Mouse (Mus musculus) kidney, embryonic 14.5 days (tissue): Measurements from ENCODE around the gene Dnajc8. TPM values are rescaled to one million over a fixed set of nuclear protein-coding genes. Genes with fewer than 3 reads are reported as not detected.
A peak's percentile ranks its signal among the peaks of the same experiment; 100 is the strongest.

Experiments
- ATAC-seq: fragments of 200-750 bp; cut with Nextera tagmentation; 2 replicates; pipeline ENCODE4 v1.8.0; 2017; ENCODE audit warnings: moderate number of reproducible peaks, mild to moderate bottlenecking, moderate TSS enrichment, moderate library complexity; ENCODE audit not compliant: low FRiP score, low TSS enrichment
- H3K27ac ChIP-seq: fragments of 300-500 bp; sonication (generic); 2 replicates; pipeline ENCODE4 v1.5.1; 2014; ENCODE audit warnings: low read depth, mild to moderate bottlenecking, low read length, moderate library complexity, mixed read lengths
- H3K27me3 ChIP-seq: fragments of 300-500 bp; sonication (generic); 2 replicates; pipeline ENCODE4 v1.6.1; 2014; ENCODE audit warnings: mild to moderate bottlenecking, low read length; ENCODE audit not compliant: control insufficient read depth, insufficient read depth
- H3K36me3 ChIP-seq: fragments of 300-500 bp; sonication (generic); 2 replicates; pipeline ENCODE4 v1.6.1; 2014; ENCODE audit warnings: low read length, mixed read lengths; ENCODE audit not compliant: control insufficient read depth, insufficient read depth
- H3K4me1 ChIP-seq: fragments of 300-500 bp; sonication (generic); 2 replicates; pipeline ENCODE4 v1.6.1; 2014; ENCODE audit warnings: low read length, mixed read lengths; ENCODE audit not compliant: control insufficient read depth, insufficient read depth
- H3K4me2 ChIP-seq: fragments of 300-500 bp; sonication (generic); replicated peaks from 2 replicates; pipeline ENCODE4 v1.6.1; 2014; ENCODE audit warnings: low read depth, mild to moderate bottlenecking, low read length
- H3K4me3 ChIP-seq: fragments of 300-500 bp; sonication (generic); 2 replicates; pipeline ENCODE4 v1.5.1; 2014; ENCODE audit warnings: mild to moderate bottlenecking, low read length
- H3K9ac ChIP-seq: fragments of 300-500 bp; sonication (generic); 2 replicates; pipeline ENCODE4 v1.6.1; 2014; ENCODE audit warnings: low read depth, mild to moderate bottlenecking, low read length, moderate library complexity
- H3K9me3 ChIP-seq: fragments of 300-500 bp; sonication (generic); 2 replicates; pipeline ENCODE4 v1.6.1; 2016; ENCODE audit warnings: low read length; ENCODE audit not compliant: control insufficient read depth
- WGBS: fragments of 180-500 bp; shearing (Covaris S2); extraction: QIAGEN DNeasy Blood & Tissue Kit; methylation state at CpG from one replicate; pipeline ENCODE4 v1.1.7; 2014; 5-methylcytosine and 5-hydroxymethylcytosine counted together
- polyA plus RNA-seq: library from polyadenylated mRNA; unstranded; fragments of >200 nt; fragmentation: Nextera tagmentation; extraction: Ambion mirVana; gene quantifications from 2 replicates; pipeline ENCODE4 v1.2.1, GENCODE M21; 2014

The Dnajc8 gene
- polyA plus RNA-seq, 1 experiment from 2014 or later, result 176 TPM

GRCm38 (mm10) chr4:132513395-132514273 is 21.7 kb upstream of the Dnajc8 start:
- peak overlapping the region; percentile 66; the same call in 1 of the 2 replicates for H3K4me2 ChIP-seq
- no peak for ATAC-seq
- H3K4me1 ChIP-seq, result peaks cover 6% of the 10 kb centered on the region; the same call in 1 of the 2 replicates
- no peaks in the 10 kb centered on the region for H3K9me3 ChIP-seq
- no peak overlapping the region; the same call in 1 of the 2 replicates for H3K4me3 ChIP-seq
- no peaks in the 10 kb centered on the region for H3K36me3 ChIP-seq
- 30% methylated on average over 14 of the region's 14 CpGs for WGBS
- H3K9ac ChIP-seq, result no peak overlapping the region
- no peaks in the 10 kb centered on the region for H3K27me3 ChIP-seq
- no peak overlapping the region for H3K27ac ChIP-seq

DNA sequence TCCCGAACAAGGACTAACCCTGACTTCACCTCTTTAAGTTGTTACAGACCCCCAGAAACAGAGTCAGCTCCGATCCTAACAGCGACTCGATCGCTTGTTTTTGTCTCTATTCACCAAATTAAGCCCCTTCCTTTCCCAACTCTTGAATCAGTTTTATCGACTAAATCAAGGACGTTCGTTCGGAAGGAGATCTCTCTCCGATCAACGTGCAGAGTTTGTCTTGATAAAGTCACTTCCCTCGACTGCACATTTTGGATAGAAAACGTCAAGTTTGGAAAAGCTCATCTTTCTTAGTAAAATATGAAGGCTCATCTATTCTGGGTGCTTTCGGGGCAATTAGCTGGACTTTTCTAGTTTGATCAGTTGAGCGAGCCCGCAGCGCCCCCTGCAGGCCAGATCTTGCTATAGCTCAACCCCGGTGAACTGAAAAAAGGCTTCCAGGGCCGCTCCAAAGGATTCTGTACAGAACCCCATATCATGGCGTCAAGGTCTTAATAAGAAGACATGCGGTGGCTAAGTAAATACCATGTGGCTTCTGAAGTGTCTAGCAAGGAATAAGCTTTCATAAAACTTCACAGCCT is 20.7 kb upstream of the Dnajc8 start:
- Histone ChIP-seq H3K9ac (peak overlapping the region; percentile 50), H3K4me2 (peak overlapping the region; percentile 66), H3K4me1 (0 out of 2 replicates have a peak, but pooled peaks cover 4% of the 10 kb centered on the region), H3K27me3 (no peaks in the 10 kb centered on the region), H3K27ac (peak overlapping the region; percentile 80), H3K36me3 (no peaks in the 10 kb centered on the region), H3K9me3 (no peaks in the 10 kb centered on the region), H3K4me3 (peak overlapping the region; percentile 41)
- no peak for ATAC-seq
- WGBS, result 2% methylated on average over 21 of the region's 21 CpGs

- WGBS, result 20% methylated on average over 22 of the region's 22 CpGs
- H3K9me3 ChIP-seq, result no peaks in the 10 kb centered on the region
- H3K9ac ChIP-seq, result peak overlapping the region; percentile 40; the same call in 1 of the 2 replicates
- H3K4me2 ChIP-seq, result peak overlapping the region; percentile 66
- peak overlapping the region; percentile 41 for H3K4me3 ChIP-seq
- H3K27me3 ChIP-seq, result no peaks in the 10 kb centered on the region
- H3K36me3 ChIP-seq, result no peaks in the 10 kb centered on the region
- ATAC-seq, result peak; percentile 95
- peak overlapping the region; percentile 80 for H3K27ac ChIP-seq
- 0 out of 2 replicates have a peak, but pooled peaks cover 3% of the 10 kb centered on the region for H3K4me1 ChIP-seq
Observed at GRCm38 (mm10) chr4:132515369-132516155, 19.8 kb upstream of the Dnajc8 start.

DNA sequence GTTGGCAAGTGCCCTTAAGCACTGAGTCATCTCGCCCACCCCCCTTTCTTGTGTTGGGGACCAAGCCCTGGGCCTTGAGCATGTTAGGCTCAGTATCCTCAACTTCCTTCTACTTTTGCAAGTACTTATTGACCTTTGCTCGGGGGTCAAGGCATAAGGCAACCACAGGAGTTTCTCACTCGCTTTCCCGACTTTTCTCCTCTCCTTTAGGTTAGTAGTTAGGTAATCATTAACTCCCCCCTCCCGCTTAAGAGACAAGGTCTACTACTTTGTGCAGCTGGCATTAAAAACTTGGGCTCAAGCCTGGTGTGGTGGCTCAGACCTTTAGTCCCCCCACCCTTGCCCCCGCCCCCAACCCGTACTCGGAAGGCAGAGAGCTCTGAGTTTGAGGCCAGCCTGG is 17.3 kb upstream of the Dnajc8 start:
- WGBS, result 58% methylated on average over 8 of the region's 8 CpGs
- Histone ChIP-seq H3K4me2 (no peak overlapping the region), H3K27ac (peak overlapping the region; percentile 69)

GRCm38 (mm10) chr4:132519188-132519587 is 16.2 kb upstream of the Dnajc8 start:
- ATAC-seq, result no peak
- Histone ChIP-seq H3K9me3 (no peaks in the 10 kb centered on the region), H3K36me3 (no peaks in the 10 kb centered on the region), H3K27ac (no peak overlapping the region), H3K4me2 (no peak overlapping the region), H3K4me1 (no peaks in the 10 kb centered on the region), H3K4me3 (no peak overlapping the region), H3K9ac (no peak overlapping the region), H3K27me3 (no peaks in the 10 kb centered on the region)
- 94% methylated on average over 3 of the region's 3 CpGs for whole genome bisulfite sequencing

More for the DNA sequence above, 17.3 kb upstream of the Dnajc8 start:
- no peak for ATAC-seq
- Histone ChIP-seq H3K4me1 (no peaks in the 10 kb centered on the region), H3K36me3 (no peaks in the 10 kb centered on the region), H3K9ac (no peak overlapping the region), H3K4me3 (no peak overlapping the region), H3K9me3 (no peaks in the 10 kb centered on the region), H3K27me3 (no peaks in the 10 kb centered on the region)

DNA sequence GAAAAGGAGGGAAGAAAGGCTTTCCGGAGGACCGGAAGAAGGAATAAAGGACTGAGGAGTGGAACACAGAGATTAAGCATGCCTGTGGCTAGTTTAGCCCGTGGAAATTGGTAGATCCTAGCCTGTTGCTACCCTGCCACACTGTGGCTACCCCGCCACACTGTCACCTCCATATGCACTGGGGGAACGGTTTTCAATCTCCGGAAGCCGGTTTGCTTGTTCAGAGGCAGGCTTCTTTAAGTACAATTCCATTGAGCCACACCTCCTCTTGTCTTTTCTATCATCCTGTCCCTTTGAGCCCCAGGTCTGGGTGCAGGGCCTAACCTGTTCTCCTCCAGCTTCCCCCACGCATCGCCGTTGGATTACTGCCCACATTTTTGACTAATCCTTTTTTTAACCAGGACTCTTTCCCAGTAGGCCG is 11.0 kb upstream of the Dnajc8 start:
- Histone ChIP-seq H3K4me1 (no peaks in the 10 kb centered on the region), H3K4me2 (no peak overlapping the region), H3K27me3 (no peaks in the 10 kb centered on the region), H3K4me3 (no peak overlapping the region), H3K36me3 (no peaks in the 10 kb centered on the region), H3K9ac (no peak overlapping the region), H3K27ac (0 out of 2 replicates have a peak overlapping the region, but pooled peaks have one; percentile 42), H3K9me3 (no peaks in the 10 kb centered on the region)
- no peak for ATAC-seq
- 22% methylated on average over 11 of the region's 11 CpGs for WGBS

GRCm38 (mm10) chr4:132524808-132525207 is 10.5 kb upstream of the Dnajc8 start:
- Histone ChIP-seq H3K4me1 (no peaks in the 10 kb centered on the region), H3K27me3 (no peaks in the 10 kb centered on the region), H3K4me3 (no peak overlapping the region), H3K9me3 (no peaks in the 10 kb centered on the region), H3K36me3 (peaks cover 1% of the 10 kb centered on the region; the same call in 1 of the 2 replicates), H3K27ac (0 out of 2 replicates have a peak overlapping the region, but pooled peaks have one; percentile 17), H3K4me2 (no peak overlapping the region), H3K9ac (no peak overlapping the region)
- no peak for ATAC-seq
- 47% methylated on average over 6 of the region's 6 CpGs for WGBS

- 51% methylated on average over 2 of the region's 2 CpGs for WGBS
- no peak overlapping the region for H3K4me3 ChIP-seq
Observed at GRCm38 (mm10) chr4:132526678-132527077, 8.7 kb upstream of the Dnajc8 start.

More at GRCm38 (mm10) chr4:132526678-132527077, 8.7 kb upstream of the Dnajc8 start:
- Histone ChIP-seq H3K4me1 (no peaks in the 10 kb centered on the region), H3K27ac (no peak overlapping the region), H3K9me3 (no peaks in the 10 kb centered on the region), H3K27me3 (no peaks in the 10 kb centered on the region), H3K36me3 (peaks cover 16% of the 10 kb centered on the region), H3K9ac (no peak overlapping the region), H3K4me2 (no peak overlapping the region)
- no peak for ATAC-seq
